Mouse (Mus musculus): ENCODE measurements around the gene Krtap1-3. TPM values are rescaled to one million over a fixed set of nuclear protein-coding genes. Genes with fewer than 3 reads are reported as not detected.
A peak's percentile ranks its signal among the peaks of the same experiment; 100 is the strongest.

Gene Krtap1-3
- polyA plus RNA-seq, 1 experiment from 2014 or later: not detected

DNA sequence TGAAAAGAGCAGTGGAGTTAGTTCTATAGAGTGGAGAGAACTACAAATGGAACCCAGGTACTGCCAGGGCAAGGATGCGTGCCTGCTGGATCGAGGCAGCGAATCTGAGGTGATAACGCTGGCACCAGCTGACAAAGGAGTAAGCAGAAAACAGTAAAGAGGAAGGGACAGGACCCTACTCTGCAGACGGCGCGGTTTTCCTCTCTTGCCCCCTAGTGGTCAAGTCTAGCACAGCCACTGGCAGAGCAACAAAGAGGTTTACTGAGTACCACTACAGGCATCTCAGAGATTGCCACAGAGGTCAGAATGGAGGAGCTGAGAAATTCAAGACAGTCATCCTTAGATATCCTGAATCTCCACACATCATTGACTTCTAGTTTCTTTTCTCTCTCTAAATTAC is 17.0 kb downstream of the Krtap1-3 start:
- Histone ChIP-seq H3K27ac (ENCODE audit: low read depth, low read length) (no peak overlapping the region), H3K9me3 (ENCODE audit: control insufficient read depth, low read length) (no peaks in the 10 kb centered on the region), H3K4me2 (ENCODE audit: low read depth, low read length) (no peak overlapping the region), H3K9ac (replicated peaks; ENCODE audit: low read depth, low read length) (no peak overlapping the region), H3K4me3 (ENCODE audit: low read depth, low read length) (no peak overlapping the region), H3K36me3 (ENCODE audit: control insufficient read depth, insufficient read depth, low read length) (no peaks in the 10 kb centered on the region), H3K27me3 (ENCODE audit: control insufficient read depth, insufficient read depth, low read length) (no peaks in the 10 kb centered on the region), H3K4me1 (ENCODE audit: control insufficient read depth, insufficient read depth, low read length) (no peaks in the 10 kb centered on the region)
- ATAC-seq (ENCODE audit: low read depth): peak; percentile 82; the same call in 1 of the 2 replicates
- 2% methylated on average over 7 of the region's 7 CpGs for WGBS

- Histone ChIP-seq H3K4me2 (ENCODE audit: low read depth, low read length) (no peak overlapping the region), H3K27me3 (ENCODE audit: control insufficient read depth, insufficient read depth, low read length) (no peaks in the 10 kb centered on the region), H3K4me1 (ENCODE audit: control insufficient read depth, insufficient read depth, low read length) (no peaks in the 10 kb centered on the region), H3K9ac (replicated peaks; ENCODE audit: low read depth, low read length) (no peak overlapping the region), H3K36me3 (ENCODE audit: control insufficient read depth, insufficient read depth, low read length) (no peaks in the 10 kb centered on the region), H3K27ac (ENCODE audit: low read depth, low read length) (no peak overlapping the region), H3K4me3 (ENCODE audit: low read depth, low read length) (no peak overlapping the region), H3K9me3 (ENCODE audit: control insufficient read depth, low read length) (no peaks in the 10 kb centered on the region)
- WGBS: 47% methylated on average over 4 of the region's 4 CpGs
- no peak for ATAC-seq (ENCODE audit: low read depth)
Measured at GRCm38 (mm10) chr11:99573164-99573563, 18.0 kb downstream of the Krtap1-3 start.

DNA sequence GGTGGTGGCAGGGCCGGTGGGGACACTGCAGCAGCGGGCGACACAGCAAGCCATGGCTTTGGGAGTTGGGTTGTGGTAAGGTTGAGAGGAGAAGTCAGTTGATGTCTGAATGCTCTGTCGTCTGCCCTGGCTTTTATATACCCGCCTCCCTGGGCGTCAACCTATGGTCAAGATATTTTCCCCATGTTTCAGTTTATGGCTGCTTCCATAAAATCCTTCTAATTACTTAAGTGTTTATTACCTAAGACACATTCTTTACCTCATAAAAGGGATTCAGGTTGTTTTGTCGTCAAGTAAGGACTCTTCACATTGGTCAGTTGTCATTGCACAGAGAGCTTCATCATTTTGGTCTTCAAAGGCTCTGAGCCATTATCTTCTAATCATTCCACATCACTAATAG is 24.6 kb downstream of the Krtap1-3 start, which contains the start of gene Krtap3-1:
TSS of gene Krtap3-1 (minus strand) at position 101 of the 400 bp plus-strand sequence.
- no peaks in the 10 kb centered on the region for H3K36me3 ChIP-seq (ENCODE audit: control insufficient read depth, insufficient read depth, low read length)
- no peaks in the 10 kb centered on the region for H3K9me3 ChIP-seq (ENCODE audit: control insufficient read depth, low read length)
- ATAC-seq (ENCODE audit: low read depth): no peak
- WGBS: 57% methylated on average over 7 of the region's 7 CpGs
- no peaks in the 10 kb centered on the region for H3K4me1 ChIP-seq (ENCODE audit: control insufficient read depth, insufficient read depth, low read length)
- no peak within 1 kb of the TSS for H3K9ac ChIP-seq (replicated peaks; ENCODE audit: low read depth, low read length)
- H3K27ac ChIP-seq (ENCODE audit: low read depth, low read length): no peak within 1 kb of the TSS
- no peak within 1 kb of the TSS for H3K4me3 ChIP-seq (ENCODE audit: low read depth, low read length)
- no peaks in the 10 kb centered on the region for H3K27me3 ChIP-seq (ENCODE audit: control insufficient read depth, insufficient read depth, low read length)
- H3K4me2 ChIP-seq (ENCODE audit: low read depth, low read length): no peak within 1 kb of the TSS

- H3K27me3 ChIP-seq (ENCODE audit: control insufficient read depth, insufficient read depth, low read length): no peaks in the 10 kb centered on the region
- H3K36me3 ChIP-seq (ENCODE audit: control insufficient read depth, insufficient read depth, low read length): no peaks in the 10 kb centered on the region
- no peaks in the 10 kb centered on the region for H3K9me3 ChIP-seq (ENCODE audit: control insufficient read depth, low read length)
- whole genome bisulfite sequencing: 84% methylated on average over 6 of the region's 6 CpGs
- no peak overlapping the region for H3K4me2 ChIP-seq (ENCODE audit: low read depth, low read length)
- no peaks in the 10 kb centered on the region for H3K4me1 ChIP-seq (ENCODE audit: control insufficient read depth, insufficient read depth, low read length)
- no peak overlapping the region for H3K27ac ChIP-seq (ENCODE audit: low read depth, low read length)
- no peak overlapping the region for H3K9ac ChIP-seq (replicated peaks; ENCODE audit: low read depth, low read length)
- ATAC-seq (ENCODE audit: low read depth): no peak
- H3K4me3 ChIP-seq (ENCODE audit: low read depth, low read length): no peak overlapping the region
Measured at GRCm38 (mm10) chr11:99562580-99562979, 28.6 kb downstream of the Krtap1-3 start.

- Histone ChIP-seq H3K4me1 (ENCODE audit: control insufficient read depth, insufficient read depth, low read length) (no peaks in the 10 kb centered on the region), H3K4me2 (ENCODE audit: low read depth, low read length) (no peak within 1 kb of the TSS), H3K9me3 (ENCODE audit: control insufficient read depth, low read length) (no peaks in the 10 kb centered on the region), H3K4me3 (ENCODE audit: low read depth, low read length) (no peak within 1 kb of the TSS), H3K27me3 (ENCODE audit: control insufficient read depth, insufficient read depth, low read length) (no peaks in the 10 kb centered on the region), H3K9ac (replicated peaks; ENCODE audit: low read depth, low read length) (no peak within 1 kb of the TSS), H3K27ac (ENCODE audit: low read depth, low read length) (no peak within 1 kb of the TSS), H3K36me3 (ENCODE audit: control insufficient read depth, insufficient read depth, low read length) (no peaks in the 10 kb centered on the region)
- no peak for ATAC-seq (ENCODE audit: low read depth)
- 93% methylated on average over 9 of the region's 9 CpGs for WGBS
Measured at GRCm38 (mm10) chr11:99559366-99559765, 31.8 kb downstream of the Krtap1-3 start, which contains the start of gene Gm11939. TSS of gene Gm11939 (minus strand) at chr11:99559466.

- no peak overlapping the region for H3K27ac ChIP-seq (ENCODE audit: low read depth, low read length)
- no peaks in the 10 kb centered on the region for H3K27me3 ChIP-seq (ENCODE audit: control insufficient read depth, insufficient read depth, low read length)
- no peaks in the 10 kb centered on the region for H3K4me1 ChIP-seq (ENCODE audit: control insufficient read depth, insufficient read depth, low read length)
- no peak overlapping the region for H3K9ac ChIP-seq (replicated peaks; ENCODE audit: low read depth, low read length)
- no peak for ATAC-seq (ENCODE audit: low read depth)
- no peak overlapping the region for H3K4me2 ChIP-seq (ENCODE audit: low read depth, low read length)
- 84% methylated on average over 3 of the region's 3 CpGs for WGBS
- no peak overlapping the region for H3K4me3 ChIP-seq (ENCODE audit: low read depth, low read length)
- no peaks in the 10 kb centered on the region for H3K36me3 ChIP-seq (ENCODE audit: control insufficient read depth, insufficient read depth, low read length)
- H3K9me3 ChIP-seq (ENCODE audit: control insufficient read depth, low read length): no peaks in the 10 kb centered on the region
Measured at GRCm38 (mm10) chr11:99557976-99558745, 33.0 kb downstream of the Krtap1-3 start.

GRCm38 (mm10) chr11:99556753-99557152 is 34.4 kb downstream of the Krtap1-3 start, which contains the start of gene Krtap3-2:
TSS of gene Krtap3-2 (minus strand) at chr11:99556853.
- no peaks in the 10 kb centered on the region for H3K4me1 ChIP-seq (ENCODE audit: control insufficient read depth, insufficient read depth, low read length)
- H3K36me3 ChIP-seq (ENCODE audit: control insufficient read depth, insufficient read depth, low read length): no peaks in the 10 kb centered on the region
- H3K27me3 ChIP-seq (ENCODE audit: control insufficient read depth, insufficient read depth, low read length): no peaks in the 10 kb centered on the region
- WGBS: 94% methylated on average over 2 of the region's 2 CpGs
- H3K4me2 ChIP-seq (ENCODE audit: low read depth, low read length): no peak within 1 kb of the TSS
- no peak within 1 kb of the TSS for H3K4me3 ChIP-seq (ENCODE audit: low read depth, low read length)
- H3K9me3 ChIP-seq (ENCODE audit: control insufficient read depth, low read length): no peaks in the 10 kb centered on the region
- ATAC-seq (ENCODE audit: low read depth): no peak
- no peak within 1 kb of the TSS for H3K27ac ChIP-seq (ENCODE audit: low read depth, low read length)
- H3K9ac ChIP-seq (replicated peaks; ENCODE audit: low read depth, low read length): no peak within 1 kb of the TSS

GRCm38 (mm10) chr11:99556195-99556594 is 34.9 kb downstream of the Krtap1-3 start:
- Histone ChIP-seq H3K4me3 (ENCODE audit: low read depth, low read length) (no peak overlapping the region), H3K9me3 (ENCODE audit: control insufficient read depth, low read length) (no peaks in the 10 kb centered on the region), H3K36me3 (ENCODE audit: control insufficient read depth, insufficient read depth, low read length) (no peaks in the 10 kb centered on the region), H3K4me2 (ENCODE audit: low read depth, low read length) (no peak overlapping the region), H3K27ac (ENCODE audit: low read depth, low read length) (no peak overlapping the region), H3K4me1 (ENCODE audit: control insufficient read depth, insufficient read depth, low read length) (no peaks in the 10 kb centered on the region), H3K9ac (replicated peaks; ENCODE audit: low read depth, low read length) (no peak overlapping the region), H3K27me3 (ENCODE audit: control insufficient read depth, insufficient read depth, low read length) (no peaks in the 10 kb centered on the region)
- 96% methylated on average over 2 of the region's 2 CpGs for WGBS
- ATAC-seq (ENCODE audit: low read depth): no peak

DNA sequence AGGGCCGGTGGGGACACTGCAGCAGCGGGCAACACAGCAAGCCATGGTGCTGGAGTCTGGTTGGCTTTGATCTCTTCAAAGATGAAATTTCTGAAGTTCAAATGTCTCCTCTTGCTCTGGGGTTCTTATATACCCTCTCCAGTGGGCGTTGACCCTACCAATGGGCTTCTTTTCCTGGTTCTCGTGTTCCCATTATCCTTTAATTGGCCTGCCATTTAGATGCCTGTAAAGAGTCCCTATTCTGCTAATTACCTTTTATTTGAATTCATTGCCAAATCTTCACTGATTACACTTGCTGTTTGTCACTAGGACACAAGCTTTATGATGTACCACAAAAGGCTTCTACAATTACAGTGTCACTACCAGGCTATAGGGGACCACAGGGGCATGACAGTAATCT is 40.4 kb downstream of the Krtap1-3 start, which contains the start of gene Krtap3-3:
TSS of gene Krtap3-3 (minus strand) at position 101 of the 400 bp plus-strand sequence.
- no peaks in the 10 kb centered on the region for H3K27me3 ChIP-seq (ENCODE audit: control insufficient read depth, insufficient read depth, low read length)
- no peak within 1 kb of the TSS for H3K27ac ChIP-seq (ENCODE audit: low read depth, low read length)
- 25% methylated on average over 4 of the region's 4 CpGs for whole genome bisulfite sequencing
- H3K9me3 ChIP-seq (ENCODE audit: control insufficient read depth, low read length): no peaks in the 10 kb centered on the region
- no peaks in the 10 kb centered on the region for H3K4me1 ChIP-seq (ENCODE audit: control insufficient read depth, insufficient read depth, low read length)
- H3K36me3 ChIP-seq (ENCODE audit: control insufficient read depth, insufficient read depth, low read length): no peaks in the 10 kb centered on the region
- H3K9ac ChIP-seq (replicated peaks; ENCODE audit: low read depth, low read length): no peak within 1 kb of the TSS
- no peak within 1 kb of the TSS for H3K4me2 ChIP-seq (ENCODE audit: low read depth, low read length)
- no peak within 1 kb of the TSS for H3K4me3 ChIP-seq (ENCODE audit: low read depth, low read length)
- ATAC-seq (ENCODE audit: low read depth): no peak

Data from neural tube, embryonic 14.5 days (tissue).